Mouse (Mus musculus) ES-Bruce4 (cell line): ENCODE data around the gene Hgf.

ENCODE experiments used
- CTCF ChIP-seq: IDR thresholded peaks from one replicate; pipeline ENCODE4 v1.8.1; 2011; ENCODE audit warnings: low read depth, low read length
- EP300 ChIP-seq: IDR thresholded peaks from 2 replicates; pipeline ENCODE4 v1.6.1; 2011; ENCODE audit warnings: low read depth, low read length; ENCODE audit not compliant: insufficient read depth
- POLR2A ChIP-seq: IDR thresholded peaks from one replicate; pipeline ENCODE4 v1.8.1; 2011; ENCODE audit warnings: low read length; ENCODE audit not compliant: insufficient read depth

- TF ChIP-seq CTCF: no peak
- TF ChIP-seq POLR2A: no peak
- no peak for TF ChIP-seq EP300
Observed at GRCm38 (mm10) chr5:16646417-16646816, 93.1 kb downstream of the Hgf start.
